Mouse (Mus musculus) embryonic facial prominence, embryonic 11.5 days (tissue): ENCODE results near the gene Hdgfl3. TPM values are rescaled to one million over a fixed set of nuclear protein-coding genes. Genes with fewer than 3 reads are reported as not detected.

ENCODE experiments used
- ATAC-seq: fragments of 200-750 bp; cut with Nextera tagmentation; replicated peaks from 2 replicates; pipeline ENCODE4 v1.8.0; 2017; ENCODE audit warnings: low read depth; ENCODE audit not compliant: insufficient number of reproducible peaks, low FRiP score, low TSS enrichment
- DNase-seq: peaks from one replicate; pipeline ENCODE4 v3.0.0-alpha.2; 2015; ENCODE audit warnings: low spot score
- H3K27ac ChIP-seq: fragments of 300-500 bp; sonication (generic); replicated peaks from 2 replicates; pipeline ENCODE4 v1.5.1; 2014; ENCODE audit warnings: mild to moderate bottlenecking, low read depth, low read length, control low read depth
- H3K27me3 ChIP-seq: fragments of 300-500 bp; sonication (generic); 2 replicates; pipeline ENCODE4 v1.6.1; 2014; ENCODE audit warnings: mild to moderate bottlenecking, low read length, moderate library complexity, mixed read lengths; ENCODE audit not compliant: control insufficient read depth, insufficient read depth
- H3K36me3 ChIP-seq: fragments of 300-500 bp; sonication (generic); replicated peaks from 2 replicates; pipeline ENCODE4 v1.6.1; 2014; ENCODE audit warnings: low read depth, mild to moderate bottlenecking, low read length, moderate library complexity, mixed read lengths; ENCODE audit not compliant: control insufficient read depth, insufficient read depth
- H3K4me1 ChIP-seq: fragments of 300-500 bp; sonication (generic); 2 replicates; pipeline ENCODE4 v1.6.1; 2014; ENCODE audit warnings: low read length, mixed read lengths; ENCODE audit not compliant: control insufficient read depth, insufficient read depth
- H3K4me2 ChIP-seq: fragments of 300-500 bp; sonication (generic); 2 replicates; pipeline ENCODE4 v1.6.1; 2014; ENCODE audit warnings: low read depth, mild to moderate bottlenecking, control low read depth, low read length, moderate library complexity
- H3K4me3 ChIP-seq: fragments of 300-500 bp; sonication (generic); 2 replicates; pipeline ENCODE4 v1.5.1; 2014; ENCODE audit warnings: low read depth, low read length, control low read depth
- H3K9ac ChIP-seq: fragments of 300-500 bp; sonication (generic); replicated peaks from 2 replicates; pipeline ENCODE4 v1.6.1; 2014; ENCODE audit warnings: mild to moderate bottlenecking, control low read depth, low read length
- H3K9me3 ChIP-seq: fragments of 300-500 bp; sonication (generic); replicated peaks from 2 replicates; pipeline ENCODE4 v1.6.1; 2016; ENCODE audit warnings: mild to moderate bottlenecking, low read length, inconsistent platforms, mixed read lengths; ENCODE audit not compliant: control insufficient read depth
- WGBS: fragments of 180-500 bp; shearing (Covaris S2); extraction: QIAGEN DNeasy Blood & Tissue Kit; methylation state at CpG from one replicate; pipeline ENCODE4 v1.1.7; 2014; 5-methylcytosine and 5-hydroxymethylcytosine counted together
- polyA plus RNA-seq: library from polyadenylated mRNA; unstranded; fragments of >200 nt; fragmentation: Nextera tagmentation; extraction: Ambion mirVana; gene quantifications from 2 replicates; pipeline ENCODE4 v1.2.1, GENCODE M21; 2014

Gene Hdgfl3
- polyA plus RNA-seq, 1 experiment from 2014 or later: 35.6 TPM

- 26% methylated on average over 5 of the region's 5 CpGs for WGBS
- 0 out of 2 replicates have a peak, but pooled peaks cover 2% of the 10 kb centered on the region for H3K4me1 ChIP-seq
- no peak for ATAC-seq
- H3K27me3 ChIP-seq: no peaks in the 10 kb centered on the region; the same call in 1 of the 2 replicates
- no peaks in the 10 kb centered on the region for H3K9me3 ChIP-seq
- peak overlapping the region; percentile 76 for H3K4me2 ChIP-seq
- peak overlapping the region; percentile 99; the same call in 1 of the 2 replicates for H3K9ac ChIP-seq
- peak overlapping the region; percentile 80 for H3K4me3 ChIP-seq
- DNase-seq: no peak
- no peaks in the 10 kb centered on the region for H3K36me3 ChIP-seq
- no peak overlapping the region for H3K27ac ChIP-seq
Observed at GRCm38 (mm10) chr7:81932521-81933045, 1.7 kb downstream of the Hdgfl3 start.

DNA sequence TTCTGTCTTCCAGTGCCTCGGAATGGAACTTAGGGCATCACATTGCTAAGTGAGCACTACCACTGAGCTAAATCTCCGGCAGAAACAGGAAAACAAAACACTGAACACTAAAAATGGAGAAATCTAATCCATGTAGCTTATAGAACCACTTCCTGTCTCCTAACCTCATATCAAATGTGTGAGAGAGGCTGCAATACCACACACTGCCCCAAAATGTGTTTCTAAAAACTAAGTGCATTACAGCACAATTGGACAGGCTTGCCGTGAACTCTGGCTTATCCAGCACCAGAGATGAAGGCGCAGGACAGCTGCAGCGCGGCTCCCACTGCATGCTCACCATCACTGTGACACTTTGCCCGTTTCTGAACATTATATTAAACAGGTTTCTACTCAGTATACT, 5.3 kb downstream of the Hdgfl3 start:
- Histone ChIP-seq H3K4me3 (no peak overlapping the region), H3K27me3 (no peaks in the 10 kb centered on the region), H3K4me2 (no peak overlapping the region), H3K4me1 (0 out of 2 replicates have a peak, but pooled peaks cover 2% of the 10 kb centered on the region), H3K27ac (no peak overlapping the region), H3K9ac (no peak overlapping the region), H3K36me3 (no peaks in the 10 kb centered on the region), H3K9me3 (no peaks in the 10 kb centered on the region)
- no peak for DNase-seq
- WGBS: 74% methylated on average over 7 of the region's 7 CpGs
- ATAC-seq: no peak

- no peak overlapping the region for H3K27ac ChIP-seq
- H3K4me3 ChIP-seq: no peak overlapping the region
- no peaks in the 10 kb centered on the region for H3K36me3 ChIP-seq
- H3K4me1 ChIP-seq: peaks cover 3% of the 10 kb centered on the region; the same call in 1 of the 2 replicates
- ATAC-seq (no peak), DNase-seq (no peak)
- no peaks in the 10 kb centered on the region for H3K27me3 ChIP-seq
- no peaks in the 10 kb centered on the region for H3K9me3 ChIP-seq
- no peak overlapping the region for H3K9ac ChIP-seq
- no peak overlapping the region for H3K4me2 ChIP-seq
- 88% methylated on average over 1 of the region's 1 CpGs for WGBS
Observed at GRCm38 (mm10) chr7:81921379-81921952, 12.8 kb downstream of the Hdgfl3 start.

GRCm38 (mm10) chr7:81920314-81920713, 14.0 kb downstream of the Hdgfl3 start:
- 82% methylated on average over 4 of the region's 4 CpGs for WGBS
- no peak for ATAC-seq
- H3K9ac ChIP-seq: no peak overlapping the region

DNA sequence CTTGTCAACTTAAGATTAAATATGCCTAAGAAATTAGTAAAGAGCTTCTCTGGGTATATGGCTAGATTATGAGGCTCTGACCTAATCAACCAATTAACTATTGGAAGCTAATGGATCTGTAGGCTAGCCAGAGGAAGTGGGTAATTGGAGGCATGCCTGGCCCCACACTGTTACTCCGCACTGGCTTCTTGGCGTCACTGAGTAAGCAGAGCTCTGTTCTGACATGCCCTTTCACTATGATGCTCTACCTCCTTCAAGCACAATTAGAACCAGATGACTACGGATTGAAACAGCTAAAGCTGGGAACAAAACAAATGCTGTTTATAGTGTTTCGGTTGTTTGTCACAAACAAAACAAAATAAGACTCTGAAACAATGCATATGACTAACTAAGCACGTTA, 16.0 kb downstream of the Hdgfl3 start:
- 25% methylated on average over 5 of the region's 5 CpGs for WGBS
- no peaks in the 10 kb centered on the region for H3K9me3 ChIP-seq
- DNase-seq (peak; percentile 71), ATAC-seq (no peak)
- no peaks in the 10 kb centered on the region for H3K27me3 ChIP-seq
- H3K36me3 ChIP-seq: no peaks in the 10 kb centered on the region
- no peak overlapping the region for H3K4me2 ChIP-seq
- H3K4me3 ChIP-seq: no peak overlapping the region
- peaks cover 3% of the 10 kb centered on the region; the same call in 1 of the 2 replicates for H3K4me1 ChIP-seq
- no peak overlapping the region for H3K9ac ChIP-seq
- no peak overlapping the region for H3K27ac ChIP-seq

More at GRCm38 (mm10) chr7:81920314-81920713, 14.0 kb downstream of the Hdgfl3 start:
- Histone ChIP-seq H3K9me3 (no peaks in the 10 kb centered on the region), H3K27me3 (no peaks in the 10 kb centered on the region), H3K4me2 (no peak overlapping the region), H3K4me1 (peaks cover 3% of the 10 kb centered on the region; the same call in 1 of the 2 replicates), H3K36me3 (no peaks in the 10 kb centered on the region), H3K4me3 (no peak overlapping the region), H3K27ac (no peak overlapping the region)
- no peak for DNase-seq

DNA sequence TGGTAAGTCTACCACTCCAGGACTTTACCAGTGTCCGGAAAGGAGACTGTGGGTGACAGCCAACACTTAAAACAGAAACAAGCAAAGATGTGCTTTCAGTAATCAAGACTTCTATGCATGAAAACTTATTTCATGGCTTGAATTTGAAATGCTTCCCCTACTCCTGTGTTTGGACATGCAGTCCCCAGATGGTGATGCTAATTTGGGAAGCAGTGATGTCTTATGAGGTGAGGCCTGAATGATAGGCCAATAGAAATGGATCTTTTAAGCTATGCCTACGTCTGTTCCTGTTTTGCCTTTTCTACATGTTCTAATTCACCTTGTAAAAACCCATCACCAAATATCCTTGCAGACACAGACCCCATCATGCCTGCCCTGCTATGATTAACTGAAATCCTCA, 29.3 kb downstream of the Hdgfl3 start:
- 87% methylated on average over 2 of the region's 2 CpGs for WGBS
- no peak overlapping the region for H3K4me2 ChIP-seq
- H3K9me3 ChIP-seq: no peaks in the 10 kb centered on the region
- ATAC-seq (no peak), DNase-seq (no peak)
- H3K4me3 ChIP-seq: no peak overlapping the region
- no peak overlapping the region for H3K27ac ChIP-seq
- H3K36me3 ChIP-seq: no peaks in the 10 kb centered on the region; the same call in 1 of the 2 replicates
- no peak overlapping the region for H3K9ac ChIP-seq
- no peaks in the 10 kb centered on the region for H3K27me3 ChIP-seq
- H3K4me1 ChIP-seq: no peaks in the 10 kb centered on the region

DNA sequence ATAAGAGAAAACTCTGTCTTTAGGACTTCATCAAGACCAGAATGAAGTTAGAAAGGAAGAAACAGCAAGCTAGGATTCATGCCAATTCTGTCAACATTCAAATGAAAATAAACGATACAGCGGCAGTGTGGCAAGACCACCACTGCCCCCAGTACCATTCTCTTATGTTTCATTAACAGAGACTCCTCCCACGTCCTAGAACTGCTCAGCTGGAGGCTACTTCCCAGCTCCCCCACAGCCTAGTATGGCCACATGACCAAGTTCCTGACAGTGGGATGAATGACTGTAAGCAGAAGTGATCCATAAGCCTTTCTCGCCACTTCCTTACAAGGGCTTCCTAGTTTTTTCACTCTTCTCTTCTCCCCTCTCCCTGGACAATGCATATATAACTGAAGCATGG, 30.2 kb downstream of the Hdgfl3 start:
- WGBS: 69% methylated on average over 4 of the region's 4 CpGs
- Histone ChIP-seq H3K4me2 (no peak overlapping the region), H3K36me3 (no peaks in the 10 kb centered on the region; the same call in 1 of the 2 replicates), H3K9me3 (no peaks in the 10 kb centered on the region), H3K27ac (no peak overlapping the region), H3K27me3 (no peaks in the 10 kb centered on the region), H3K9ac (no peak overlapping the region), H3K4me1 (no peaks in the 10 kb centered on the region), H3K4me3 (no peak overlapping the region)
- DNase-seq (no peak), ATAC-seq (no peak)

- 78% methylated on average over 11 of the region's 11 CpGs for WGBS
- DNase-seq (no peak), ATAC-seq (no peak)
- Histone ChIP-seq H3K27ac (no peak overlapping the region), H3K9ac (no peak overlapping the region), H3K9me3 (no peaks in the 10 kb centered on the region), H3K36me3 (no peaks in the 10 kb centered on the region), H3K4me2 (no peak overlapping the region), H3K4me3 (no peak overlapping the region), H3K4me1 (no peaks in the 10 kb centered on the region), H3K27me3 (no peaks in the 10 kb centered on the region)
Observed at GRCm38 (mm10) chr7:81899361-81899760, 34.9 kb downstream of the Hdgfl3 start.
